Mouse (Mus musculus): ENCODE data around the gene Gm6169. TPM values are rescaled to one million over a fixed set of nuclear protein-coding genes. Genes with fewer than 3 reads are reported as not detected.

Gm6169 gene
- polyA plus RNA-seq (2012; rRNA removed; ENCODE audit: low replicate concordance): 0.46 and 0.96 TPM in 2 replicates

DNA sequence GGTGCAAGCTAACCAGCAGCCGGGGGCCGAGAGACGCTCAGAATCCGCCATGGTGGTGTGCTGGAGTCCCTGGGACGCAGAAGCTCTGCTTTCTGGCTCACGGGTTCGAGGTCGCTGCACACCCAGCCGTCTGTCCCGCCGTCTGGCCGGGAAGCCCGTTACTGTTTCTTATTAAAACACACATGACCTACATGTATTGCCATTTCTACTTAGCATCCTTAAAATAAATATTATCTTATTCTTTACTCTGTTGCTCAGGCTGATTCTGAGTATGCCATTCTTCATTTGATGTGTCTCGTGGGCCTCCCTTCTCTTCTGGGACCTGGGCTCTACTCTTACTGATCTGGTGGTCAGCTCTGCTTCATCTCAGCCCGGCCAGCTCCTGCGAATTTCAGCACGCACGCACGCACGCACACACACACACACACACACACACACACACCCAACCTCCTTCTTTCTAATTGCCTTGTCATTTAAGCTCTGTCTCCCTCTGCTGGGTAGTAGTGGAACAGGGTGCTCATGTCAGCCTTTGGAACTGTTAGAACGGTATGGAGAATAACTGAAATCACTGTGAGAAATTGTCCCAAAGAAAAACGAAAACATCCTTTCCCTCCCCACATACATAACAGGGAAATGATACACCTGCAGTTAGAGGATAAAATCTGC is at the start of gene Gm6169:
Gene Gm6169, minus strand, starts transcription at position 51 of the 666 bp plus-strand sequence.

DNA sequence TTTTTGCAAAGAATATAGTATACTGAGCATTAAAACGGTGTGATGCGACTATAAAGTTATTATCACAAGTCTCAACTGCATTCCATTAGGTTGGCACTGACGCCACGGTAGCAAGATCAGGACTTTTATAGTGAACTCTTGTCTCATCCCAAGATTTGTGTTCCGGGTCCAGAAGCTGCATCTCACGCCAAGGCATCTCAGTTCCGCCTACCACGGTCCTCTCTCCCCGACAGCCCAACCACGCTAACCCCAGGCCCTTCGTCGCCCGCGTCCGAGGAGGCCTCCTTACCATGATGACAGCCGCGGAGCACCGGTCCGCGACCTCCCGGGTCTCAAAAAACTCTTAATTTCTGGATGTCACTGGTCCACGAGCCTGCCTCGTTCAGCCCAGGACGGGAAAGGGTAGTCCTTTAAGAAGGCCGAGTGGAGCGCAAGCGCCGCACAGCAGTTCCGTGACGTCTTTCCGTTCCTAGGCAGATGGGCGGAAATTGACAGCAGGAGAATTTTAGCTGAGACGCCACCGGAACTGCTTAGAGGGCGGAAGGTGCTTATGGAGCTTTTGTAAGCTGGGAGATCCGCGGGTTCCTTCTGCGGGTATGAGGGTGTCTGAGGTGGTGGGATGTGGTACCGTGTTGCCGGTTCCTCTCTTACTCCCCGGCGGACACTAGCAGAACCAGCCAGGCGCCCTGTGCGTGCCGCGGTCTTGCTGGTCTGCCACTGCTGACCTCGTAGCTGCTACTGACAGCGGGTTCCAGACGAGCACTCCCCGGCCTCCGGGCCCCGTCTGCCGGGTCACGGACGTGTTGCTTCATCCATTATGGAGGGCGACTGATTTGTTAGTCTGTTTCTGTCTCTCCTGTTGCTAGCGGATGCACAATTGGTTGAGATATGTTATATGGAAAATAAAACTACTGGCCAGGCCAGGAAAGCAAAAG is 38.7 kb upstream of the Gm6169 start, which contains the start of the genes Gfm2 and Nsa2:
Gene Gfm2, plus strand, starts transcription at position 472 of the 935 bp plus-strand sequence.
Gene Nsa2, minus strand, starts transcription at position 472 of the 935 bp plus-strand sequence.

GRCm38 (mm10) chr13:97066649-97067550 is 32.1 kb downstream of the Gm6169 start, which contains the start of gene Fam169a:
Fam169a (plus strand) TSS chr13:97067286.

Other genes starting within 250 kb of the Gm6169 start
- 5.9 and 6.0 TPM in 2 replicates for gene Gcnt4, start 174.5 kb downstream of the Gm6169 start, polyA plus RNA-seq (2012; rRNA removed; ENCODE audit: low replicate concordance)
- gene 1700029F12Rik, start 64.9 kb downstream of the Gm6169 start, polyA plus RNA-seq (2012; rRNA removed; ENCODE audit: low replicate concordance): 0.22 TPM in 1 of 2 replicates, not detected in the other
- gene Fam169a, start 32.0 kb downstream of the Gm6169 start, polyA plus RNA-seq (2012; rRNA removed; ENCODE audit: low replicate concordance): not detected in 2 replicates
- 15.7 TPM in 2 replicates for gene Gfm2, start 38.7 kb upstream of the Gm6169 start, polyA plus RNA-seq (2012; rRNA removed; ENCODE audit: low replicate concordance)
- gene Nsa2, start 38.7 kb upstream of the Gm6169 start, polyA plus RNA-seq (2012; rRNA removed; ENCODE audit: low replicate concordance): 4.3 and 8.0 TPM in 2 replicates
- gene Hexb, start 99.1 kb upstream of the Gm6169 start, polyA plus RNA-seq (2012; rRNA removed; ENCODE audit: low replicate concordance): 140 and 207 TPM in 2 replicates
- gene Enc1, start 141.9 kb upstream of the Gm6169 start, polyA plus RNA-seq (2012; rRNA removed; ENCODE audit: low replicate concordance): 3.8 and 8.3 TPM in 2 replicates